Mouse (Mus musculus) ES-E14 (cell line): ENCODE data around the gene Ano6.

Experiments
- CHD2 ChIP-seq: IDR thresholded peaks from 2 replicates; pipeline ENCODE4 v1.6.1; 2014; ENCODE audit warnings: mild to moderate bottlenecking, low read depth, low read length, inconsistent platforms
- HCFC1 ChIP-seq: IDR thresholded peaks from 2 replicates; pipeline ENCODE4 v1.6.1; 2012; ENCODE audit warnings: low read length, inconsistent platforms, borderline replicate concordance; ENCODE audit not compliant: insufficient read depth
- MAFK ChIP-seq: IDR thresholded peaks from 2 replicates; pipeline ENCODE4 v1.6.1; 2014; ENCODE audit warnings: mild to moderate bottlenecking, low read depth, low read length, inconsistent platforms; ENCODE audit not compliant: insufficient read depth
- ZC3H11A ChIP-seq: IDR thresholded peaks from 2 replicates; pipeline ENCODE4 v1.6.1; 2012; ENCODE audit warnings: low read depth, mild to moderate bottlenecking, inconsistent platforms, low read length, borderline replicate concordance
- ZNF384 ChIP-seq: IDR thresholded peaks from 2 replicates; pipeline ENCODE4 v1.6.1; 2012; ENCODE audit warnings: low read depth, low read length, inconsistent platforms

DNA sequence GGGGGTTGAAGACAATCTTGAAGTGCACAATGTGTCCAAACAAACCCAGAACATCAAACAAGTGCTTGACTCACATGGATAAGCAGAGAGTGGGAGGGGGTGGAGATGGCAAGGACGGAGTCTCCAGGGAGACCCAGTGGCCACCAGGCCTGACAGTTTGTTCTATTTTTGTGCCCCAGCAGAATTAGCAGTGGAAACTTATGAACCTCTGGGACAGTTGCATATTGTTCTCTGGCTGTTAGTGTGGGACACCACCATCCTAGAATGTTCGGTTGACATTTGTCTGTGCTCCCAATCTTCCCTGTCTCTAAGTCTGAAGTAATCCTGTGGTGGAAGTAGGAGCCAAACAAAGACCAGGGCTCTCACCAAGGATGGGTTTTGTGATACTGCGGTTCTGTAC lies 124.3 kb downstream of the Ano6 start:
- no peak for TF ChIP-seq ZNF384
- no peak for TF ChIP-seq ZC3H11A
- no peak for TF ChIP-seq MAFK
- TF ChIP-seq CHD2, result no peak
- TF ChIP-seq HCFC1, result no peak
